Mouse (Mus musculus): ENCODE measurements at regions not wholly inside any gene's neighbourhood (a gene's known extent, or its start where the extent isn't known, plus 50 kb on each side); places are given as distances from the start of the nearest gene placed in this dataset.

DNA sequence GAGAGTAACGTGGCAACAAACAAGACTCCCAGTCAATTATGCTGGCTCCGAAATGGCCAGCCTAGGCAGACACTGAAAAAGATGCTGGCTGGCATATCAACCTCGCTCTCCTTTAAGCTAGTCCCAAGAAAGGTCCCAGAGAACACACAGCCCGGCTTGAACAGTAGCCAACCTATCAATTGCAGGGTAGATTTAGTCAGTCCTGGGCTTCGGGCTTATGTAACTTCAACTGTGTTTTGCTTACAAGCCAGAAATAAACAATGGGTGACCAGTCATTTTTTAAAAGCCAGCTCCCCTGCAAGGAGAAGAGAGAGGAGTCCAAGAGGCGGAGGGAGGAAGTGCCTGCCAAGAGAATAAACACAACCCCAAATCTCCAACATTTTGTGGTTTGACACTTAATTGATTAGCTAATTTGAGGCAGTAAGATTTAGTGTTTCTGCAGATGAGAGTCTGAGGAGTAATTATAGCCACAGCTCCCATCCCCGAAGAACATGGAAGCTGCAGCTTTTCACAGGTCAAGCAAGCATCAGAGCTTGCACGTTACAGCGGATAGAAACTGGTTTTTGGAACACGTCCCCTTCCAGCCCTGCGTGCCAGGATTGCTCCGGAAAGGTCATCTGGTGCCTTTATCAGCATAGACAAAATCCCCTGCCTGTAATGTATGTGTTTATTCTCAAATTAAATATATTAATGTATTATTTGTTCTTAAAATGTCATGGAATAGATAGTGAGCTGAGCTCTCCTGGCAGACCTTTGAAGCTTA is 322.1 kb downstream of the Gm45692 start:
- H3K9me3 ChIP-seq = no peaks in the 10 kb centered on the region
- H3K27ac ChIP-seq = no peak overlapping the region
- H3K4me3 ChIP-seq = no peak overlapping the region
- no peaks in the 10 kb centered on the region for H3K4me1 ChIP-seq
- peaks cover 3% of the 10 kb centered on the region; the same call in 1 of the 2 replicates for H3K27me3 ChIP-seq (ENCODE audit: insufficient read depth, poor library complexity, severe bottlenecking)
- 71% methylated on average over 12 of the region's 12 CpGs for WGBS
- no peaks in the 10 kb centered on the region for H3K36me3 ChIP-seq
- peak; percentile 51 for DNase-seq (ENCODE audit: low spot score)

DNA sequence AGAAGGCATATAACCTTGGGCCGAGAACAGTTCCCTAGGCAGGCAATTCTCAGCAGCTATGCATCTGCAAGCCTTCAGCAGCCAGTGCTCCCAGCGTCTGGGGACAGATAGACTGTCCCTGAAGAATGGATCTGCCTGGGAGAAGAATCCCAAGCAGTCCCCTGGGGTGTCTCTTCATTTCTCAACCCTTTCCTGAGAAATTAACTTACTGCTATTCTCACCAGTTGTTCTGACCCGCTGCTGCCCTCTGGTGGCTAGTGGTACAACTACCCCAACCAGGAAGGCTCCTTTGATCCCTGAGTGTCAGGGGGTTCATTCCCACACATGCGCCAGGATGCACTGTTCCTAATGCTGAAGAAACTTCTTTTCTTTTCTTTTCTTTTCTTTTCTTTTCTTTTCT is 323.7 kb downstream of the Gm45692 start:
- Histone ChIP-seq H3K4me1 (no peaks in the 10 kb centered on the region), H3K36me3 (no peaks in the 10 kb centered on the region), H3K27me3 (ENCODE audit: insufficient read depth, poor library complexity, severe bottlenecking) (peaks cover 2% of the 10 kb centered on the region; the same call in 1 of the 2 replicates), H3K4me3 (no peak overlapping the region), H3K27ac (no peak overlapping the region), H3K9me3 (no peaks in the 10 kb centered on the region)
- WGBS = 34% methylated on average over 4 of the region's 4 CpGs
- DNase-seq (ENCODE audit: low spot score) = peak; percentile 74

DNA sequence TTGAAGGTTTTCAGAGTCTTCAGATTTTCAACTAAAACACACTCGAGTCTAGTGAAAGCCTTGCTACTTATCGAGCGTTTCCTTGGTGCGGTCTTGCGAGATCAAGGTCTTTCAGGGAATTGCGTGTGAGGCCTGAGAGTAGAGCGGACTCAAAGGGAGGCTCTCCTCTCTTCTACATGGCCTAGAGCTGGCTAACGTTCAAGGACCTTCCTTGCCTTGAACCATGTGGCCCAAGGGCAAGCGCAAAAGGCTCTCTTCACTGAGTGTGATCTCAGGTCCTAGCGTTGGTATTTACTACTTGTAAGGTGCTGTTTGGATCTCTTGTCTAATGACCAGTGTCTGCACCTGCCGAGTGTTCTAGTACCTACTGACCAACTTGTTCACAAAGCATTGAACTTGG is 324.4 kb downstream of the Gm45692 start:
- Histone ChIP-seq H3K36me3 (no peaks in the 10 kb centered on the region), H3K4me1 (no peaks in the 10 kb centered on the region), H3K27me3 (ENCODE audit: insufficient read depth, poor library complexity, severe bottlenecking) (no peaks in the 10 kb centered on the region), H3K4me3 (no peak overlapping the region), H3K9me3 (no peaks in the 10 kb centered on the region), H3K27ac (no peak overlapping the region)
- whole genome bisulfite sequencing = 84% methylated on average over 11 of the region's 11 CpGs
- peak; percentile 42 for DNase-seq (ENCODE audit: low spot score)

GRCm38 (mm10) chr8:26445991-26446390 is 326.7 kb downstream of the Gm45692 start:
- Histone ChIP-seq H3K4me3 (no peak overlapping the region), H3K4me1 (peaks cover 7% of the 10 kb centered on the region), H3K9me3 (no peaks in the 10 kb centered on the region), H3K36me3 (no peaks in the 10 kb centered on the region), H3K27ac (no peak overlapping the region), H3K27me3 (ENCODE audit: insufficient read depth, poor library complexity, severe bottlenecking) (no peaks in the 10 kb centered on the region)
- DNase-seq (ENCODE audit: low spot score) = peak; percentile 58
- WGBS = 76% methylated on average over 4 of the region's 4 CpGs

DNA sequence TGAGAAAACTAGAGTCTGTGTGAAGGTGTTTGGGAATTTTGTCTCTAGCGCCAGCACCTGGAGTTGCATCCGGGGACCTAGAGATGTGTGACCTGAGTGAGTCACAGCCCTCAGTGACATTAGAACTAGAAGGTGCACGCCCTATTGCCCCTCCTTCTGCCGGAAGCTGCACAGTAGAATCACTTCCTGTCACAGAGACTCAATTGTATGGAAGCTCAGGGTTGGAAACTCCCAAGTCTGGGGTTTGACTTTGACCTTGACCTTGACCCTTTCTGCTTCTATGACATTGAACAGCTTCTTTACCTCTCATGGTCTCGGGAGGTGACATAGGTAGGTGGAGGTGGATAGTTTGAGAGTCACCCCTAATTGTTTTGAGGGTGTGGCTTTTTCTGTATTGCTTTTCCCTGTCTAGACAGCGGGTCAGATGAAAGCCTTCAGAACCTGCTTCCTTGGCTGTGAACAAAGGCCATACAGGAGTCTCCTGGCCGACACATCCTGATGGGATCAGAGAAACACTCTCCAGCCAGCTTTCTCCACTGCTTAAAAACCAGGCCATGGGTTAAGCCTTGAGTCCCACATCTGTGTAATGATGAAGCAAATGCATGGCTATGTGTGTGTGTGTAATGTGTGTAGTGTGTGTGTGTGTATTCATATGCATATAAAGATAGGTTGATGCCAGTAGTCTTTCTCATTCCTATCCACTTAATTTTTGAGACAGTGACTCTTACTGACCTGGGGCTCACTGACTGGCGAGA is 328.7 kb downstream of the Gm45692 start:
- Histone ChIP-seq H3K27ac (no peak overlapping the region), H3K36me3 (no peaks in the 10 kb centered on the region), H3K4me1 (peaks cover 10% of the 10 kb centered on the region), H3K27me3 (ENCODE audit: insufficient read depth, poor library complexity, severe bottlenecking) (no peaks in the 10 kb centered on the region), H3K9me3 (no peaks in the 10 kb centered on the region), H3K4me3 (no peak overlapping the region)
- WGBS = 75% methylated on average over 8 of the region's 8 CpGs
- DNase-seq (ENCODE audit: low spot score) = peak; percentile 72

DNA sequence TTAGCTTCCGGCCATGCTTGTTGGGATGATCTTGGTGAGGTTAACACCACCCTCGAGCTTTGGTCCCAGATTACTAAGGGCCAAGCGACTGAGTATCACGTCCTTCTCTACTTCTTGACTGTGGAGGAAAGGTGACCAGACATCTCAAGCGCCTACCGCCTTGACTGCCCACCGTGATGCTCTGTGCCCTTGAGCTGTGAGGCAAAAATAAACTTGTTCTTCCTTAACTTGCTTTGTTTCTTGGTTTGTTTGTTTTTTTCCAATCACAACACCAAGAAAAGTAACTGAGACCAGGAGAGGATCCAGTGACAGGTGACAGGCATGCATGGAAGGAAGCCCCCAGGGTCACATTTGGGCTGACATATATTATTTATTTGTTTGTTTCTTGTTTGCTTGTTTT is 330.0 kb downstream of the Gm45692 start:
- Histone ChIP-seq H3K27me3 (ENCODE audit: insufficient read depth, poor library complexity, severe bottlenecking) (no peaks in the 10 kb centered on the region), H3K4me3 (no peak overlapping the region), H3K4me1 (peaks cover 10% of the 10 kb centered on the region), H3K9me3 (no peaks in the 10 kb centered on the region), H3K27ac (no peak overlapping the region), H3K36me3 (no peaks in the 10 kb centered on the region)
- DNase-seq (ENCODE audit: low spot score) = peak; percentile 51
- WGBS = 84% methylated on average over 7 of the region's 7 CpGs

GRCm38 (mm10) chr8:26450543-26450942 is 331.2 kb downstream of the Gm45692 start:
- Histone ChIP-seq H3K4me3 (no peak overlapping the region), H3K9me3 (no peaks in the 10 kb centered on the region), H3K27ac (no peak overlapping the region), H3K36me3 (no peaks in the 10 kb centered on the region), H3K4me1 (peaks cover 10% of the 10 kb centered on the region), H3K27me3 (ENCODE audit: insufficient read depth, poor library complexity, severe bottlenecking) (no peaks in the 10 kb centered on the region)
- WGBS = 61% methylated on average over 10 of the region's 10 CpGs
- no peak for DNase-seq (ENCODE audit: low spot score)

GRCm38 (mm10) chr8:26452976-26453573 is 333.7 kb downstream of the Gm45692 start:
- no peak for DNase-seq (ENCODE audit: low spot score)
- peaks cover 10% of the 10 kb centered on the region for H3K4me1 ChIP-seq
- H3K4me3 ChIP-seq = no peak overlapping the region
- no peaks in the 10 kb centered on the region for H3K27me3 ChIP-seq (ENCODE audit: insufficient read depth, poor library complexity, severe bottlenecking)
- no peaks in the 10 kb centered on the region for H3K9me3 ChIP-seq
- no peaks in the 10 kb centered on the region for H3K36me3 ChIP-seq
- H3K27ac ChIP-seq = no peak overlapping the region
- WGBS = 63% methylated on average over 5 of the region's 5 CpGs

- H3K36me3 ChIP-seq = no peaks in the 10 kb centered on the region
These were observed 346.0 kb downstream of the Gm45692 start for GRCm38 (mm10) chr8:26465346-26465745.

DNA sequence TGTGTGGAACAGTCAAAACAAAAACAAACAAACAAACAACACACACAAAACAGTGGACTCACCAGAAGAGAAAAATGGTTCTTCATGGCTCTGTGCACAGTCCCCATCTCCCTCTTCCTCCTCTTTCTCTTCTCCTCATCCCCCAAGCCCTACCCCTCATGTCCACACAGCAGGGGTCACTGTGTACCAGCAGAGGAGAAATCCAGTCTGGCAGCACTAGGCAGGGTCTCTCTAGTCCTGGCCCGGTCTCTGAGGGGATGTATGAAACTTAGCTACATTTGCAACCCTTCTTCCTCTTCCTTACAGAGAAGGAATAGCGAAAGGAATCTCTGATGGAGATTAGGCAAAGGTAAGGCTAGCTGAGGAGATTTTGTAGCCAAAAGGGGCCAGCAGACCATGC is 349.1 kb downstream of the Gm45692 start:
- no peak overlapping the region for H3K27ac ChIP-seq
- H3K9me3 ChIP-seq = no peaks in the 10 kb centered on the region
- no peaks in the 10 kb centered on the region for H3K36me3 ChIP-seq
- 68% methylated on average over 2 of the region's 2 CpGs for WGBS
- no peak overlapping the region for H3K4me3 ChIP-seq
- peaks cover 8% of the 10 kb centered on the region; the same call in 1 of the 2 replicates for H3K27me3 ChIP-seq (ENCODE audit: insufficient read depth, poor library complexity, severe bottlenecking)
- DNase-seq (ENCODE audit: low spot score) = peak; percentile 70
- H3K4me1 ChIP-seq = peaks cover 16% of the 10 kb centered on the region

More at GRCm38 (mm10) chr8:26465346-26465745, 346.0 kb downstream of the Gm45692 start:
- peaks cover 8% of the 10 kb centered on the region for H3K4me1 ChIP-seq
- H3K4me3 ChIP-seq = no peak overlapping the region
- peak; percentile 11 for DNase-seq (ENCODE audit: low spot score)
- no peaks in the 10 kb centered on the region for H3K9me3 ChIP-seq
- no peak overlapping the region for H3K27ac ChIP-seq
- H3K27me3 ChIP-seq (ENCODE audit: insufficient read depth, poor library complexity, severe bottlenecking) = 0 out of 2 replicates have a peak, but pooled peaks cover 3% of the 10 kb centered on the region
- 77% methylated on average over 2 of the region's 2 CpGs for WGBS

DNA sequence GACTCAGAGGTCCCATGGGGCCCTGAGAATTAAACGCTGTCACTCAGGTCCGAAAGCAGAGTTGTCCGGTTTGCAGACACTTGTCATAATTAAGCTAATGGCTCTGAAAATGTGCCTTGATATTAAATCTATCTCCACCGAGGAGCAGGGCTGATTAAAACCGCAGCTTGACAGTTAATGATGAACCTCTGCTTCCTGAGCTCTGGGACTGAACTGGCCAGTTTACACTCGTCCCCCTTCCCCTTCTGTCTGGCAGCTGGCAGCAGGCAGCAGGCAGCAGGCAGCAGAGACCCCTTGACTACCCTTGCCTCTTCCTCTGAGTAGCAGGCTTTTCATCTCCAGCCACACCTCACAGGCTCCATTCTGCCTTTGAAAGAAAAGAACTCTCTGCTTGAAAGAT is 350.4 kb downstream of the Gm45692 start:
- peak; percentile 55 for DNase-seq (ENCODE audit: low spot score)
- peaks cover 16% of the 10 kb centered on the region for H3K4me1 ChIP-seq
- H3K27ac ChIP-seq = no peak overlapping the region
- no peaks in the 10 kb centered on the region for H3K36me3 ChIP-seq
- H3K27me3 ChIP-seq (ENCODE audit: insufficient read depth, poor library complexity, severe bottlenecking) = peaks cover 8% of the 10 kb centered on the region; the same call in 1 of the 2 replicates
- H3K9me3 ChIP-seq = no peaks in the 10 kb centered on the region
- WGBS = 61% methylated on average over 6 of the region's 6 CpGs
- H3K4me3 ChIP-seq = no peak overlapping the region

GRCm38 (mm10) chr8:26471811-26472550 is 352.6 kb downstream of the Gm45692 start:
- H3K4me1 ChIP-seq = peaks cover 16% of the 10 kb centered on the region
- DNase-seq (ENCODE audit: low spot score) = no peak
- WGBS = 38% methylated on average over 12 of the region's 12 CpGs
- no peak overlapping the region for H3K4me3 ChIP-seq
- peaks cover 8% of the 10 kb centered on the region; the same call in 1 of the 2 replicates for H3K27me3 ChIP-seq (ENCODE audit: insufficient read depth, poor library complexity, severe bottlenecking)
- H3K36me3 ChIP-seq = no peaks in the 10 kb centered on the region
- H3K27ac ChIP-seq = no peak overlapping the region
- no peaks in the 10 kb centered on the region for H3K9me3 ChIP-seq

Measured in heart, embryonic 10.5 days (tissue).